Mouse (Mus musculus) embryonic facial prominence, embryonic 12.5 days (tissue): Measurements from ENCODE around the gene 1700123L14Rik. TPM values are rescaled to one million over a fixed set of nuclear protein-coding genes. Genes with fewer than 3 reads are reported as not detected.

Experiments used
- polyA plus RNA-seq: library from polyadenylated mRNA; unstranded; fragments of >200 nt; fragmentation: Nextera tagmentation; extraction: Ambion mirVana; gene quantifications from 2 replicates; pipeline ENCODE4 v1.2.1, GENCODE M21; 2016

The 1700123L14Rik gene
- polyA plus RNA-seq, 1 experiment from 2014 or later: not detected

Other genes with a start within 250 kb of the 1700123L14Rik start
- gene Fam19a1, start 53.1 kb downstream of the 1700123L14Rik start, polyA plus RNA-seq: 2.5 and 3.1 TPM in 2 replicates